Mouse (Mus musculus): ENCODE measurements around the gene Ppm1h.

GRCm38 (mm10) chr10:122734521-122734920 lies 56.0 kb downstream of the Ppm1h start:
- TF ChIP-seq CTCF (IDR thresholded peaks at IDR 0.05) (no peak), EP300 (IDR thresholded peaks at IDR 0.05) (no peak)

Data from lung, postnatal 0 days (tissue).